Mouse (Mus musculus): Measurements from ENCODE around the gene Mxd1.

GRCm38 (mm10) chr6:86609235-86609634 is 59.7 kb downstream of the Mxd1 start:
- TF ChIP-seq CTCF (IDR thresholded peaks at IDR 0.05; ENCODE audit: low read depth) (no peak), EP300 (IDR thresholded peaks at IDR 0.05; ENCODE audit: low read depth) (no peak)
